Mouse (Mus musculus) layer of hippocampus, adult 9-11 months (tissue): ENCODE results near the gene Per2.

Experiments used
- DNase-seq: peaks from one replicate; pipeline ENCODE4 v3.0.0; 2022

Per2 gene

GRCm38 (mm10) chr1:91458223-91458861, 782 bp downstream of the Per2 start:
- DNase-seq, result peak; percentile 71

GRCm38 (mm10) chr1:91457698-91458097, 1.4 kb downstream of the Per2 start:
- DNase-seq, result peak; percentile 87

DNA sequence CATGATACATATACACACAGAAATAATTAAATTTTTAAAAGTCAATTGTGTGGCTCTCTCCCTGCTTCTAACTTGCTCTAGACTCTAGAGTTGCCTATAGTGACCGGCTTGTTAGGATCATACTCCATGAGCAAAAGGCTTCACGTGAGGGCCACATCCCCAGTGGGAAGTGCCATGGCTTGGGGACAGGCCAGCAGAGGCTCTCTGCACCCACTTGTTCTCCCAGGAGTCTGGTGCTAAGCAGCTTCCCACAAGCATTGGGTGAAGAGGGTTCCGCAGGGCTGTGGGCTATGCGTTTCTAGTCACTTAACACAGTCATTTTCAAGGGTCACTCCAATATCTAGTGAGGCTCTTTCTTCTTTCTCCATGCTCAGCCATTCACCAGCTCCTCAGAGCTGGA, 2.0 kb downstream of the Per2 start:
- DNase-seq, result no peak

- DNase-seq, result peak; percentile 54
These were observed 2.8 kb downstream of the Per2 start for GRCm38 (mm10) chr1:91456301-91456801.

- DNase-seq, result no peak
These were observed 3.4 kb downstream of the Per2 start for GRCm38 (mm10) chr1:91455661-91456161.

DNA sequence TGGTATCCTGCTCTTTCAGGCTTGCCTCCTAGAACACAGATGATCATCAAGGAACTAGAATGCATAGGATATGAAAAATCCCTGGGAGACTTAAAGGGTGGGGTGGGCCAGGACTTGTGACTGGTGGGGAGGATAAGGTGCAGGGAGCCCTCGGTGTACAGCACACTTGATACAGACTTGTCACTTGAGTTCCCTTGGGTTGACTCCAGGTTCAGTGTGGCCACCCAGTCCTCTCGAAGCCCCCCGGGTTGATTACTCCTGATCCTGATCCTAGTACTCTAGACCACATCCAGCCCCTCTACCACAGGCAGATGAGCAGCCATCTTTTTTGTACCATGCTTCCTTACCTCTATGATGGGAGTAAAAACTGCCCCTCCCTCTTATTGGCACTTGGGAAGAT, 4.2 kb downstream of the Per2 start:
- DNase-seq, result no peak

DNA sequence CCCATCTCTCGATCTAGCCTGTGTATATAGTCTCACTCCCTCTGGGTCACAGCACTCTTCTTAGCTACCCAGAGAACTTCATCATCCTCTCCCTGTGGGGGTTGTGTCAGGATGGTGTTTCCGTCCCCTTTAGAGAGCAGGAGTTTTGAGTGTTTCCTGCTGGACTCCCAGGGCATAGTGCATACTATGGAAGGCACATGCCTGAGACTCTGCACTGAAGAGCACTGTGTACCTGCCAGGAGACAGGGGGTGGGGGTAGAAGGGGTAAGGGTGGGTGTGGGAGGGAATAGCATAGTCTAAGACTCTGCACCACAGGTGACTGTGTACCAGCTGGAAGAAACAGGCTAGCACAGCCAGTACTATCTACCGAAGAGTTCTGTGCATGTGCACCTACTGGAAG, 4.8 kb downstream of the Per2 start:
- no peak for DNase-seq

GRCm38 (mm10) chr1:91453932-91454331, 5.2 kb downstream of the Per2 start:
- no peak for DNase-seq

DNA sequence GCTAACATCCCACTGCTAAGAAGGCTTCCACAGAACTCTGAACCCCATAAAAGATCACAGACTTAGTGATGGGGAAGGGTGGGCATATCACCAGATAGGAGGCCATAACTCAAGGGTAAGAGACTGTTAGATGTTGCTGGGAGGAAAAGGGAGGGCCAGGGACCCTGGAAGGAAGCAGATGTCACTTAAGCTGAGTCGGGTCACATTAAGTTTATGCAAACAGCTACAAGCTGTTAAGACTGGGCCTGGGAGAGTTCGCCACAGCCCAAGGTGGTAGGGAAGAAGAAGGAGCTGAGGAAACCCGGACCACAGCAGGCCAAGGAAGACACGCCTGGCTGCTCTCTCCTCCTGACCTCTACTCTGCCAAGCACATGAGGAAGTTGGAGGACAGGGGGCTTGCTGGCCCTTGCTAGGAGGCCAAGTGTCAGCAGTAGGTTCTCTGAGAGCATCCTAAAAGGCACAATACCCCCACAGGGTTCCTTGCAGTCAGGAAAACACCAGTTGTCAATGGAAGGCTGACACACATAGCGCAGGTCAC, 7.5 kb downstream of the Per2 start:
- DNase-seq, result no peak

GRCm38 (mm10) chr1:91450851-91451250, 8.3 kb downstream of the Per2 start:
- DNase-seq, result no peak

GRCm38 (mm10) chr1:91448688-91449087, 10.4 kb downstream of the Per2 start:
- no peak for DNase-seq

GRCm38 (mm10) chr1:91446511-91446910, 12.6 kb downstream of the Per2 start:
- DNase-seq, result no peak

- DNase-seq, result no peak
These were observed 13.1 kb downstream of the Per2 start for GRCm38 (mm10) chr1:91446060-91446459.

DNA sequence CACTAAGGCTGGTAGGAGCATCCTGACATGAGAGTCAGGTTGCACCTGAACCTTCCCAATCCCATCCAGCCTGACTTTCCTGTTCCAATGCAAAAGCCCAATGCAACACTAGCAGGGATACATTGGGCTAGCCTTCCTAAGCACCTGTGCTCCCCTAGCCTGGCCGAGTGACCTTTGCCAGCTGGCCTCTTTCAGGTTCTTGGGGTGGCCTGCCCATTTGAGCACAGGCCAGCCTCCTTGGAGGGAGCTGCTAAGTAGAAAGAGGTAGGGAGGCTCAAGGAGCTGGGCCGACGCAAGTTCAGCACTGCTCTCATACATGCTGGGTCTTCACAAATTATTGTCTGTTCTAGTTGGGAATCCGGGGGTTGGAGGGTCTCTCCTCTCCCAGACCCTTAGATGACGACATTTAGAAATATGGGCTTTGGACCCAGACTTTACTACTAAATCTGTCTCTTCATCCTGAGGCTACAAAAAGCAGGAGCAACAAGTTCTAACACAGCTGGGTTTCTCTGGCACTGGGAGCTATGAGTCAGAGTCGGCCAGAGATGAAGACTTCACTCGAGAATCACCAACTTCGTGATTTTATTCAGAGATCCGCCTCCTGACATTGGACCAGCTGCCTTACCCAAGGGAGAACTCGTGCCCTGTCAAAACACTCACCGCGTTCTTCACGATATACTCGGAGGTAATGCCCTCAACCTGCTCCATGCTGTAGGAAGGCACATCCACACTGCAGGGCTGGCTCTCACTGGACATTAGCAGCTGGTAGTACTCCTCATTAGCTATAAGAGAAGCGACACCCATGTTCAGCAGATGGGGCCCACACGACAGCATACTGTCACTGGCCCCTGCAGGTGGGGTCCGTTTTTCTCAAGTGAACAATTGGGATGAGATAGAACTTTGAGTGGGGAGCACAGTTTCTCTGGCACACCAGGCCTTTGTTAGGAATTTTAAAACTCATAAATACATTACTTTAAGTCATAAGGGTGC, 14.0 kb downstream of the Per2 start:
- no peak for DNase-seq

DNA sequence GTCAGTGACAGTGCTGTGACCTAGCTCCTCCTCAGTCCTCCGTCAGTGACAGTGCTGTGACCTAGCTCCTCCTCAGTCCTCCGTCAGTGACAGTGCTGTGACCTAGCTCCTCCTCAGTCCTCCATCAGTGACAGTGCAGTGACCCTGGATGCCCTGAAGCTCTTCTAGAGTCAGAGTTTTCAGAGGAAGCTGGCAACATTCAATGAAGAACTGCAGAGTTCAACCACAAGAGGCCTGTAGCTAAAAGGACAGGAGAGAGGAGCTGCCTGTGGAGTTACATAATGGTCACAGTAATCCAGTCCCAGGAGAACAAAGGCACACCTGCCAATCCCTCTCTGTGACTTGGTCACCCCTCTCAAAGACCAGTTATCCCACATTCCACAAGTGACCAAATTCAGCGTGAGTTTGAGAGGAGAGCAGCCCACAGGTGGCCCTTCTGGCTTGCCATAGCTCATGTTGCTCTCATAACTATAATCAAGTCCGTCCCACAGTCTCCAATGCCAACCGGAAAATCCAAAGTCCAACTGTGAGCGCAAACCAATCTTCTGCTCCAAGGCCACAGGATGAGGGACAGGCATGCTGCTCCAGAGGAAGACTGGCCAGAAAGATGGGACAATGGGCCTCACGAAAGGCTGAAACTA, 16.7 kb downstream of the Per2 start:
- DNase-seq, result no peak

- no peak for DNase-seq
These were observed 17.3 kb downstream of the Per2 start for GRCm38 (mm10) chr1:91441855-91442254.

DNA sequence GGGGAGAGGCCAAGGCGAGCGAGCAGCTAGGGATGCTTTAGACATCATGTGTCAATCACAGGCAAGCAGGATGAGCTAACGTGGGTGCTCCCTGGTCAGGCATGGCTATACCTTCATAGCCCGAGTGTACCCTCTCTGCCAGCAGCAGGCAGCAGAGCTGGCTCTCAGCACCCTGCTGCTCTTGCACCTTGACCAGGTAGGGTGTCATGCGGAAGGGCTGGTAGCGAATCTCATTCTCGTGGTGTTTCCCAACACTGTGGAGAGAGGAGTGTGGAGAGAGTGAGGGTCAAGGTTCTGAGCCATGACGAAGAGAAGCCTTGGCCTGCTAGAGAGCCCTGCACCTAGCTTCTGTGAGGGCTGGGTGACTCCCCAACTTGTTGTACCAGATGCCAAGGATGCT, 19.3 kb downstream of the Per2 start:
- no peak for DNase-seq

DNA sequence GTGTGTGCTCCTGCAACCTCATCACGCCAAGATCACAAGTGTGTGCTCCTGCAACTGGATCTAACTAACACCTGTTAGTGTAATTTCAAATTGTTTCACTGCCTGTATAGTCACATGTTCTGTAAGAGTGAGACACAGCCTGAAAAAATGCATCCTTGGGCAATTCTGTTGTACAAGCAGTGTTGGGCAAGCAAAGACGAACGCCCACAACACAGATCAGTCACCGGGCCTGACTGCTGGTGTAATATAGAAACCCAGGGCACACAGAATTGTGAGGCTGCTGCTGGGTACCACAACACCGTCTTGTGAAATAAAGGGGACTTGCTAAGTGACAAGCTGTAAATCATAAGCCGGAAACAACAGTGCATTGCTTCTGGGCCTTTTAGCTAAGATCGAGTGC, 21.6 kb downstream of the Per2 start:
- DNase-seq, result no peak

DNA sequence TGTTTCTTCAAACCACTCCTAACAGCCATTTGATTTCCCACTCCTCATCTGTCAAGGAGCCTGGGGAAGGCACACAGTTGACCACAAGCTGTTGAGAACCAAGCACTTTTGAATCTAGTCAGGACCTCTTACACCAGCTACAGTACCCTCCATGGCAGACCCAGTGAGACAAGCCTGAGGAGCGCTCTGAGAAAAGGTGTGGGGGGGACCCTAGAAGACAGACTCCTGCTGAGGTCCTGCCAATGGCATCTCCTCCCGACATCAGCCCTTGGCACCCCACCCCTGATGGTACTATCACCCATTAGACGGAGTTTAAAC, 22.1 kb downstream of the Per2 start:
- no peak for DNase-seq

DNA sequence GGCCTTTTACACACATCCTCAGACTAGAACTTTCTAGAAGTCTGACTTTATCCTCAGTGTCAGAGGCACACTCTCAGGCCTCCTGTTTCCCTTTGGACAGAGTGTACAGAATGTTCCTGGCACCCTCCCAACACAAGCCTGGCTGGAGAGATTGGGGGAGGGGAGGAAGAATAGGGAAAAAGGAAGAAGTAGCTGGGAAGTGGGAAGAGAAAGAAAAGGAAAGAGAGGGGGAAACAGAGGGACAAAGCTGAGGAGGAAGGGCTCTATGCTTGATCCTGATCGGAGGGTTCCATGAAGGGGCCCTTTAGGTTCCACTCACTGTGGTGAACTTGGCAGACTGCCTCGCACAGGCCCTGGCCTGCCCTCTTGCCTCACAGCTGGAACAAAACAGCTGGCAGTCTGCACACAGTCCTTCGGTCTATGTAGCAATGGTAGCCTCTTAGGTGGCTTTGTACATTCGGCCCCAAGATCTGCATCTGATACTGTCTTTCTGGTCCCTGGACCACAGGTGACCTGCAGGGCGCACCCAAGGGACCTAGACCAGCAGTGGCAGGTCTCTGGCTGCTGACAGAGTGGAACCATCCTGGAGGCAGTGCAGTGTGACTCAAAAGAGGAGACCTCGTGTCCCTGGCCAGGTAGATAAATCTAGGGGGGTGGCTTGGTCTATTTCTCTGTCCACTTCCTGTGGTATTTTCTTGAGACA, 22.6 kb downstream of the Per2 start:
- DNase-seq, result no peak

GRCm38 (mm10) chr1:91435606-91436130, 23.5 kb downstream of the Per2 start:
- DNase-seq, result no peak

GRCm38 (mm10) chr1:91434905-91435304, 24.2 kb downstream of the Per2 start:
- DNase-seq, result no peak
